Mouse (Mus musculus) embryonic stem cell, embryonic (primary cell): ENCODE measurements at regions not wholly inside any gene's neighbourhood (a gene's known extent, or its start where the extent isn't known, plus 50 kb on each side); places are given as distances from the start of the nearest gene placed in this dataset.

Experiments
- CTCF ChIA-PET, 4 experiments: fragments of 300-600 bp in 2 of 4; fragments of 350-600 bp in 2 of 4; sonication (Branson Sonifier 250); formaldehyde crosslinking; loops; one replicate each; lab custom pipeline; 2022; ENCODE audit warnings: inconsistent platforms in 2 of 4; lab: Charles Lee
- POLR2A ChIA-PET, 4 experiments: fragments of 300-600 bp in 2 of 4; fragments of 350-600 bp in 2 of 4; sonication (Branson Sonifier 250); formaldehyde crosslinking; loops; one replicate each; lab custom pipeline; 2022; ENCODE audit warnings: antibody characterized with exemption in 4 of 4, inconsistent platforms in 1 of 4; lab: Charles Lee

GRCm38 (mm10) chr9:113453231-113453630, 254.8 kb downstream of the Pdcd6ip start:
- ChIA-PET POLR2A (no interaction called here), CTCF (interaction anchor here in 1 of 4 experiments (0.6 kb wide), 1 partner anchor 211 kb away, joined by 3 read pairs; no protein-coding TSS in a partner anchor)

- CTCF ChIA-PET, result interaction anchor here (0.5 to 2.2 kb wide), 40 partner anchors 9 to 1945 kb away, joined by 3 to 21 read pairs (median 4); no protein-coding TSS in a partner anchor
- POLR2A ChIA-PET, result interaction anchor here (0.5 to 1.5 kb wide), 8 partner anchors 16 to 723 kb away, joined by 3 to 5 read pairs (median 4); no protein-coding TSS in a partner anchor
Observed at GRCm38 (mm10) chr9:113441770-113442411, 266.2 kb downstream of the Pdcd6ip start.

DNA sequence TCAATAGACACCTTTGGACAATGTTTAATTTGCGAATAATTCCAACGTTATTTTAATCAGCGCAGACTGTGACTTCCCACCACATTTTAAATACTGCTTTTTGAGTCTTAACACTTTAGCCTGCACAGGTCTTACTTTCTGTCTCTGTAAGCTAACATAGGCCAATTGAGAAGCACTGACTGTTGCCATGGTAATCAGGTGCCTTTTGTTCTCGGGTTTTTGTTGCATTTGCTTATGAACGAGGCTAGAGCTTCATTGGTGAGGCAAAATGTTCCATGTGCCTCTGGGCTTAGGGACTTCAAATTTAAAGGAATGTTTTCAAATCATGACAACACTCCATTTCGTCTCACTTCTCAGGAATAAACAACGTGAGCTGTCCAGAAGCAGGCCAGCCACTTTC, 269.7 kb downstream of the Pdcd6ip start:
- ChIA-PET CTCF (interaction anchor here in 3 of 4 experiments (0.9 to 1.8 kb wide), 4 partner anchors 25 to 205 kb away, joined by 3 to 5 read pairs (median 4); no protein-coding TSS in a partner anchor), POLR2A (interaction anchor here in 1 of 4 experiments (1.2 to 3.0 kb wide), 3 partner anchors 17 to 33 kb away, joined by 3 to 8 read pairs (median 3); no protein-coding TSS in a partner anchor)

DNA sequence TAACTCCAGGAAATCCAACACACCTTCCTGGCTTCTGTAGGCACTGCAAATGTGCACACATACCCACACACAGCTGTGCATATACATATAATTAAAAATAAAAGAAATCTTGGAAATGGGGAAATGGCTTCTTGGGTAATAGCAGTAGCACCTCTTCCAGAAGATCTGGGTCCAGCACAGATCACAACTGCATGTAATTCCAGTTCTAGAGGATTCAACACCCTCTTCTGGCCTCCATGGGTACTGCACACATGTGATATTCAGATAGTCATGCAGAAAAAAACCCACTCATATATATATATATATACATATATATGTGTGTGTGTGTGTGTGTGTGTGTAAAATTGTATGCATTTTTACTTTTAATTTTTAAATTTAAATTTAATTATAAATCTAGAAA, 272.1 kb downstream of the Pdcd6ip start:
- ChIA-PET CTCF (interaction anchor here in 2 of 4 experiments (0.6 kb wide), 2 partner anchors 15 to 167 kb away, joined by 3 read pairs; no protein-coding TSS in a partner anchor), POLR2A (interaction anchor here in 1 of 4 experiments (0.8 kb wide), 1 partner anchor 8 kb away, joined by 3 read pairs; no protein-coding TSS in a partner anchor)

DNA sequence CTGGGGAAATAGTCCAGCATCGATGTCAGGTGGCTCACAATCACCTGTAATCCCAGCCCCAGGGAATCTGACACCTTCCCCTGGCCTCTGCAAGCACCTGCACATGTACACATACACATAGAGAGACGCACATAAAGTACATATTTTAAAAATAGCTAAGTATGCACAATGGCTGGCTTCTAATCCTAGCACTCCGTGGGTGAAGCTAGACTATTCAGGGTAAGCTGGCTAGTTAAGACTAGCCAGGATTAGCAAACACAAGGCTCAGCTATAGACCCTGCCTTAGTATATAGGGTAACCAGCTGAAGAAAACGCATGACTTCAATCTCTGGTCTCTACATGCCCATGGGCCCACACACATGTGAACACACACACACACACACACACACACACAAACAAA, 274.6 kb downstream of the Pdcd6ip start:
- ChIA-PET POLR2A (interaction anchor here in 1 of 4 experiments (0.6 kb wide), 1 partner anchor 213 kb away, joined by 3 read pairs; no protein-coding TSS in a partner anchor), CTCF (interaction anchor here (0.5 to 2.6 kb wide), 5 partner anchors 9 to 1007 kb away, joined by 3 to 11 read pairs (median 3); no protein-coding TSS in a partner anchor)

DNA sequence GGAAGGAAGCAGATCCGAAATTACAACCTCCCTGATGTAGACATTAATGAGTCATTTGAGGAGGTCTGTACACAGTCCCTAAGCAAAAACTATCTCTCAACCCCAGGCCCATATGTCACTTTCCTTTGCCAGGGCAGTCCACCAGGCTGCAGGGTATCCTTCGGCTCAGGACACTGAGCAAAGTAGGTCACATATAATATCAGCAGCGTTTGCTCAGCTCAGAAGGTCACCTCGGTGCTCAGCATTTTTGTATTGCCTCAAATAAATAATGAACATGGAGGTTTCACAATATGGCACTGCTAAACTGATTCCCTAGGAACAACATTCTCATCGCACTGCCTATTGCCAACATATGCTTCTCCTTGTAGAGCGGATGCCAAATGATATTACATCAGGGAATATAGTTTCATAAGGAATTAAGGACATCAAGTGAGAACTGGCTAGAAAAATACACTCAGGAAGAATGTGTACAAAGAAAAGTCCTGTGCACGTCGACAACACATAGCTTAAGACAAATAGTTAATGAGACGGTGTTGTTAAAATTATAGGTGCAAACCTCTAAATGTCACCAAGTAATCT, 275.4 kb downstream of the Pdcd6ip start:
- ChIA-PET POLR2A (interaction anchor here in 1 of 4 experiments (0.5 kb wide), 1 partner anchor 51 kb away, joined by 3 read pairs; no protein-coding TSS in a partner anchor), CTCF (interaction anchor here (0.5 to 2.6 kb wide), 4 partner anchors 9 to 1006 kb away, joined by 3 to 11 read pairs (median 6); no protein-coding TSS in a partner anchor)

DNA sequence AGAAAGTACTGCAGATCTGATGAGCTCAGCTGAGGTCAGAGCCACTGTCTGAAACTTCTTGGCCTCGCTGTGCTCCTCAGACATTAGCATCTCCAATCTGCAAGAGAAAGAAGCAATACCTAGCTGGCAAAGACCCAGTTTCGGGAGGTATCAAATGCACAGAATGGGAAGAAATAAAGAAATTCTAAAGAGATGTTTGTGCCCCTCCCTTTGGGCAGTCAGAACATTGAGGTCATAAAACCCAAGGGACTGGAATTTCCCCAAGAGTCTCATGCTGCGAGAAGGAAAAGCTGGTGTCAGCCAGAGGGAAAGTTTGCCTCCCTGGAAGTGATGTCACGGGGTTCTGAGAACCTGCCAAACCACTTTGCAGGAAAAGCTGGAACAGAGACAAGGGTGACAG, 277.6 kb downstream of the Pdcd6ip start:
- ChIA-PET CTCF (interaction anchor here in 1 of 4 experiments (0.8 to 1.9 kb wide), 2 partner anchors 12 to 199 kb away, joined by 3 to 8 read pairs; no protein-coding TSS in a partner anchor), POLR2A (interaction anchor here in 2 of 4 experiments (1.3 to 2.2 kb wide), 2 partner anchors 15 to 28 kb away, joined by 4 to 7 read pairs; no protein-coding TSS in a partner anchor)

- POLR2A ChIA-PET, result interaction anchor here in 1 of 4 experiments (1.1 kb wide), 1 partner anchor 32 kb away, joined by 3 read pairs; no protein-coding TSS in a partner anchor
- CTCF ChIA-PET, result interaction anchor here in 1 of 4 experiments (0.6 kb wide), 1 partner anchor 203 kb away, joined by 9 read pairs; no protein-coding TSS in a partner anchor
Observed at GRCm38 (mm10) chr9:113427281-113427680, 280.8 kb downstream of the Pdcd6ip start.

DNA sequence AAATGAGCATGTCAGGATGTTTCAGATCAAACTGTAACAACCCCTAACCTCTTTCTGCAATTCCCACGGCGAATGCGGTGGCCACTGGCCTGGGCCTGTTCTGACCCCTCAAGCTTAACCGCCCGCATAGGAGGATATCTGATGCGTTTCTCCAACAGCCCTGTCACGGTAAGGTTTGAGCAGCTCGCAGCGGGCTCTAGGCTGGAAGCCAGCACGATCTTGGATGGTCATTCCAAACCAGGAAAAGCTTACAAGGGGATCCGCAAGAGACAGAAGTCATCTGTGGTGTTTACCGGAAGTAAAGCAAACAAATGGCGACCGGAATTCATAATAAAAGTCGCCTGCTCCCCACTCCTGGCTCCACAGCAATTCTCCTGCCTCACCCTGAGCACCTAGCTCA, 281.7 kb downstream of the Pdcd6ip start:
- ChIA-PET CTCF (interaction anchor here in 1 of 4 experiments (1.0 kb wide), 1 partner anchor 16 kb away, joined by 3 read pairs; no protein-coding TSS in a partner anchor), POLR2A (no interaction called here)

GRCm38 (mm10) chr9:113421645-113422044, 286.4 kb downstream of the Pdcd6ip start:
- CTCF ChIA-PET, result interaction anchor here (0.7 to 2.2 kb wide), 4 partner anchors 20 to 266 kb away, joined by 3 to 9 read pairs (median 4); no protein-coding TSS in a partner anchor
- POLR2A ChIA-PET, result interaction anchor here in 2 of 4 experiments (0.5 to 1.7 kb wide), 2 partner anchors 11 to 38 kb away, joined by 3 to 4 read pairs; no protein-coding TSS in a partner anchor

- CTCF ChIA-PET, result interaction anchor here (0.6 to 2.2 kb wide), 5 partner anchors 21 to 265 kb away, joined by 3 to 9 read pairs (median 4); no protein-coding TSS in a partner anchor
Observed at GRCm38 (mm10) chr9:113421121-113421520, 286.9 kb downstream of the Pdcd6ip start.

GRCm38 (mm10) chr9:113419801-113420200, 288.3 kb downstream of the Pdcd6ip start:
- CTCF ChIA-PET, result interaction anchor here in 3 of 4 experiments (0.5 to 2.2 kb wide), 4 partner anchors 11 to 424 kb away, joined by 3 to 9 read pairs (median 3); no protein-coding TSS in a partner anchor

More at GRCm38 (mm10) chr9:113421121-113421520, 286.9 kb downstream of the Pdcd6ip start:
- POLR2A ChIA-PET, result interaction anchor here in 1 of 4 experiments (1.7 kb wide), 1 partner anchor 38 kb away, joined by 4 read pairs; no protein-coding TSS in a partner anchor

DNA sequence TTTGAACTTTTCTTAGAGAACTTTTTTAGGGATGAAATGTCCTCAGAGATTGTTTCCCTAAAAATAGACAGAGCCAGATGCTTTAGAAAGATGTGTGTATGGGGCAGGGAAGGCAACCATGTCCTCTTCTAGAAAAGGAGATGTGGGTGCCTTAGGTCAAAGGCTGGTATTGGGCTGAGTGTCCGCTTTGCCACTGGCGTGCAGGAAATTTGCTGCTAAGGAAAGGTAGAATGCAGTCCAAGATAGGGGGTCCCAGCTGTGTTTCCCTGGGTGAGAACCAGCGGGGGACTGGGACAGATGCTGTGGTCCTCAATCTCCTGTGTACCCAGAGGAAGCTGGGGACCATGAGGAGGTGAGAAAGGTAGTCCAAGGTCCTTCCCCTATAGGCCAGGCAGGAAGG, 291.0 kb downstream of the Pdcd6ip start:
- CTCF ChIA-PET, result no interaction called here
- POLR2A ChIA-PET, result no interaction called here

More at GRCm38 (mm10) chr9:113419801-113420200, 288.3 kb downstream of the Pdcd6ip start:
- POLR2A ChIA-PET, result no interaction called here

DNA sequence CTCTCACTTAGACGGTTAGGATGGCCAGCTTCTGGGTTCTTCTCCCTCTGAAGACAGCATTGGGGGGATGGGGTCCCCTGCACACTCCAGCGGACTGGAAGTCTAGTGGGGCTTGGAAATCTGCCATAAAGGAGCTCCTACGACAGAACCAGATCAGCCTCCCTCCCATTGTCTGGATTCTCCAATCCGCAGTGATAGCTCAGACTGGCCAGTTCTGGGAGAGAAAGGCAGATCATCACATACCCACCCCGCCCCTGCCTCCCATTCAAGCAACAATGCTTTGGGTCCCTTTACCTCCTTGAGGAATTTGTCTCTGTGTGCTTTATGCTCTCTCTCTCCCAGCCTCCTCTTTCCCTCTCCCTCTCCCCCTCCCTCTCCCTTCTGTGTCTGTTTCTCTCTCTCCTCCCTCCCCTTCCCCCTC, 292.5 kb downstream of the Pdcd6ip start:
- ChIA-PET POLR2A (interaction anchor here in 2 of 4 experiments (0.6 to 1.1 kb wide), 4 partner anchors 15 to 230 kb away, joined by 3 to 6 read pairs (median 4); no protein-coding TSS in a partner anchor), CTCF (interaction anchor here in 2 of 4 experiments (0.5 to 1.5 kb wide), 3 partner anchors 26 to 1441 kb away, joined by 3 to 5 read pairs (median 3); no protein-coding TSS in a partner anchor)

DNA sequence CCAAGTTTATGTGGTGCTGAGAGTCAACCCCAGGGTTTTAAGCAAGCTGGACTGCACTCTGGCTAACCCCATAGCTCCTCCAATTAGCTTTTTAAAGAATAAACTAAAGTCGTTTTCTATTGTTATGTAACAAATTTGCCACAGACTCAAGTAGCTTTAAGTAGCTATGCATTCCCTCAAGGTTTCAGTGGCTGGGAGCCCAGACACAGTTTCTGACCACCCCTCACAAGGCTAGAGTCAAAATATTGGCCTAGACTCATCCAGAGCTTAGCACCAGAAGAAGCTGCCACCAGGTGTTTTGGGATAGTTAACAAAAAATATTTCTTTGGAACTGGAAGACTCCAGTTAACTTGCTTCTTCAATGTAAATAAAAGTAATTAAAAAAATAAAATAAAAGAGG, 293.4 kb downstream of the Pdcd6ip start:
- POLR2A ChIA-PET, result interaction anchor here in 1 of 4 experiments (0.6 to 1.1 kb wide), 3 partner anchors 16 to 231 kb away, joined by 3 to 6 read pairs (median 4); no protein-coding TSS in a partner anchor
- CTCF ChIA-PET, result interaction anchor here in 2 of 4 experiments (0.5 to 1.5 kb wide), 3 partner anchors 27 to 29 kb away, joined by 3 to 5 read pairs (median 4); no protein-coding TSS in a partner anchor

DNA sequence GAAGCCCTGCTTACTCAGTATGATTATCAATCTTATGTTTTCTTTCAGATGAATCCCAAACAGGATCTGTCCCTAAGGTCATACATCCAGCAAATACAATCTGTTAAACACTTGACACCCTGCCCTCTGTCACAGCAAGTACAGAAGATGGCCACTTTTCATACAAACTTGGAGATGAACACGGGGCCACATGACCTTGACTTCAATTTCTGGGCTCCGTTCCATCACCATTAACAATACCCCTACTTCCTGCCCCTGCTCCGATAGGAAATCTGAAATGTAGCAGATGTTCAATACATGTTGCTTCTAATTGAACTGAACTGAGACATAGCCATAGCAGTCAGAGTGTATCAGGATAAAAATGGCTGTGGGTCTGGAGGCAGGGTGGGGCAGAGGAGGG, 294.2 kb downstream of the Pdcd6ip start:
- ChIA-PET CTCF (no interaction called here), POLR2A (interaction anchor here in 1 of 4 experiments (0.6 kb wide), 1 partner anchor 155 kb away, joined by 4 read pairs; no protein-coding TSS in a partner anchor)

GRCm38 (mm10) chr9:113411638-113412037, 296.4 kb downstream of the Pdcd6ip start:
- ChIA-PET CTCF (no interaction called here), POLR2A (interaction anchor here in 1 of 4 experiments (0.6 kb wide), 1 partner anchor 651 kb away, joined by 3 read pairs; no protein-coding TSS in a partner anchor)

DNA sequence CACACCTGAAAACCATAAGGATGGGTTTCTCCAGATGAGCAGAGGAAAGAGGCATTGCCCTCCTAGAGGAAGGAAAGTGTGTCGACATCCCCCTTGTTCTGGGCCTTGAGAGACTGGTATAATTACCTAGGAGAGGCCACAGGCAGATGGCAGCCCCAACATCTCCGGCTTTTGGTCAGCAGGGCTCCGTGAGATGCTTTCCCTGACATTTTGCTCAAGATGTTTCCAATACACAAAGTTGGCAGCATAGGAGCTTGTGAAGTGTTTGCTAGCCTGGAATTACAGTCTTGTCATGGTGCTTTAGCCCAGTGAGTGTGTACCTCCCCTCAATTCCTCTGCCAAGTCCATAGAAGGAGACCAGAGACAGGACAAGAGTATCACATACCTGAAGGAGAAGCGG, 299.5 kb downstream of the Pdcd6ip start:
- ChIA-PET CTCF (interaction anchor here in 1 of 4 experiments (0.6 kb wide), 1 partner anchor 12 kb away, joined by 3 read pairs; no protein-coding TSS in a partner anchor), POLR2A (no interaction called here)
